Mouse (Mus musculus) hindbrain, postnatal 0 days (tissue): ENCODE results near the gene Kcnh1. TPM values are rescaled to one million over a fixed set of nuclear protein-coding genes. Genes with fewer than 3 reads are reported as not detected.

Experiments
- ATAC-seq: fragments of 200-750 bp; cut with Nextera tagmentation; 2 replicates; pipeline ENCODE4 v1.8.0; 2017; ENCODE audit warnings: mild to moderate bottlenecking, moderate TSS enrichment, moderate library complexity
- DNase-seq: peaks from one replicate; pipeline ENCODE4 v3.0.0-alpha.2; 2015; ENCODE audit warnings: low spot score
- H3K27ac ChIP-seq: fragments of 300-500 bp; sonication (generic); 2 replicates; pipeline ENCODE4 v1.5.1; 2014; ENCODE audit warnings: mild to moderate bottlenecking
- H3K27me3 ChIP-seq: fragments of 300-500 bp; sonication (generic); 2 replicates; pipeline ENCODE4 v1.6.1; 2014; ENCODE audit warnings: low read length, mixed read lengths; ENCODE audit not compliant: insufficient read depth
- H3K36me3 ChIP-seq: fragments of 300-500 bp; sonication (generic); 2 replicates; pipeline ENCODE4 v1.6.1; 2014; ENCODE audit warnings: low read length, mixed read lengths; ENCODE audit not compliant: insufficient read depth
- H3K4me1 ChIP-seq: fragments of 300-500 bp; sonication (generic); 2 replicates; pipeline ENCODE4 v1.6.1; 2014; ENCODE audit warnings: antibody characterized with exemption, low read length, mixed read lengths; ENCODE audit not compliant: insufficient read depth
- H3K4me2 ChIP-seq: fragments of 300-500 bp; sonication (generic); 2 replicates; pipeline ENCODE4 v1.6.1; 2014; ENCODE audit warnings: low read depth, mild to moderate bottlenecking, low read length, moderate library complexity, mixed read lengths
- H3K4me3 ChIP-seq: fragments of 300-500 bp; sonication (generic); 2 replicates; pipeline ENCODE4 v1.5.1; 2014; ENCODE audit warnings: low read length
- H3K9ac ChIP-seq: fragments of 300-500 bp; sonication (generic); replicated peaks from 2 replicates; pipeline ENCODE4 v1.6.1; 2014; ENCODE audit warnings: mild to moderate bottlenecking, low read length, moderate library complexity, mixed read lengths
- H3K9me3 ChIP-seq: fragments of 300-500 bp; sonication (generic); 2 replicates; pipeline ENCODE4 v1.6.1; 2016; ENCODE audit warnings: low read length, mixed read lengths
- CTCF ChIP-seq: IDR thresholded peaks from 2 replicates; pipeline ENCODE4 v1.5.1; 2016; ENCODE audit warnings: antibody characterized with exemption, control low read depth, low read depth
- WGBS: fragments of 180-500 bp; shearing (Covaris S2); extraction: QIAGEN DNeasy Blood & Tissue Kit; methylation state at CpG from one replicate; pipeline ENCODE4 v1.1.7; 2014; 5-methylcytosine and 5-hydroxymethylcytosine counted together
- polyA plus RNA-seq: library from polyadenylated mRNA; unstranded; fragments of >200 nt; fragmentation: Nextera tagmentation; extraction: Ambion mirVana; gene quantifications from 2 replicates; pipeline ENCODE4 v1.2.1, GENCODE M21; 2015
- total RNA-seq: library from RNA; depleted of rRNA; stranded (reverse); fragments of >200 nt; gene quantifications from 2 replicates; pipeline ENCODE4 v1.2.3, GENCODE M21; 2014

Kcnh1 gene
- total and polyA plus RNA-seq, 2 experiments from 2014 or later, result 2.9 to 7.0 TPM

GRCm38 (mm10) chr1:192480072-192480784 lies 289.7 kb downstream of the Kcnh1 start:
- DNase-seq (no peak), ATAC-seq (no peak)
- no peak overlapping the region for H3K4me2 ChIP-seq
- H3K27me3 ChIP-seq, result no peaks in the 10 kb centered on the region
- no peaks in the 10 kb centered on the region for H3K9me3 ChIP-seq
- H3K27ac ChIP-seq, result no peak overlapping the region
- no peaks in the 10 kb centered on the region for H3K36me3 ChIP-seq
- H3K4me1 ChIP-seq, result no peaks in the 10 kb centered on the region
- no peak overlapping the region for H3K9ac ChIP-seq
- no peak for TF ChIP-seq CTCF
- 76% methylated on average over 8 of the region's 8 CpGs for WGBS
- no peak overlapping the region for H3K4me3 ChIP-seq

GRCm38 (mm10) chr1:192481446-192481845 lies 290.9 kb downstream of the Kcnh1 start:
- no peak for TF ChIP-seq CTCF
- ATAC-seq, result no peak
- H3K9me3 ChIP-seq, result no peaks in the 10 kb centered on the region

GRCm38 (mm10) chr1:192485030-192485429 lies 294.5 kb downstream of the Kcnh1 start:
- DNase-seq, result no peak
- peaks cover 4% of the 10 kb centered on the region for H3K4me1 ChIP-seq
- no peak for ATAC-seq
- no peak for TF ChIP-seq CTCF
- H3K27ac ChIP-seq, result no peak overlapping the region
- 70% methylated on average over 3 of the region's 3 CpGs for WGBS
- no peaks in the 10 kb centered on the region for H3K36me3 ChIP-seq
- H3K4me2 ChIP-seq, result no peak overlapping the region
- no peaks in the 10 kb centered on the region for H3K9me3 ChIP-seq
- H3K9ac ChIP-seq, result no peak overlapping the region
- no peak overlapping the region for H3K4me3 ChIP-seq
- no peaks in the 10 kb centered on the region for H3K27me3 ChIP-seq

More at GRCm38 (mm10) chr1:192481446-192481845, 290.9 kb downstream of the Kcnh1 start:
- H3K4me2 ChIP-seq, result no peak overlapping the region
- H3K4me3 ChIP-seq, result no peak overlapping the region
- no peak overlapping the region for H3K9ac ChIP-seq
- no peaks in the 10 kb centered on the region for H3K36me3 ChIP-seq
- DNase-seq, result no peak
- H3K27ac ChIP-seq, result no peak overlapping the region
- no peaks in the 10 kb centered on the region for H3K27me3 ChIP-seq
- no peaks in the 10 kb centered on the region for H3K4me1 ChIP-seq

- no peak for DNase-seq
- Histone ChIP-seq H3K9me3 (no peaks in the 10 kb centered on the region), H3K9ac (no peak overlapping the region), H3K4me1 (peaks cover 5% of the 10 kb centered on the region), H3K27ac (no peak overlapping the region), H3K4me2 (no peak overlapping the region), H3K27me3 (no peaks in the 10 kb centered on the region), H3K4me3 (no peak overlapping the region), H3K36me3 (no peaks in the 10 kb centered on the region)
- ATAC-seq, result no peak
- TF ChIP-seq CTCF, result no peak
- 92% methylated on average over 11 of the region's 11 CpGs for WGBS
These were observed 297.0 kb downstream of the Kcnh1 start for GRCm38 (mm10) chr1:192487571-192487970.

DNA sequence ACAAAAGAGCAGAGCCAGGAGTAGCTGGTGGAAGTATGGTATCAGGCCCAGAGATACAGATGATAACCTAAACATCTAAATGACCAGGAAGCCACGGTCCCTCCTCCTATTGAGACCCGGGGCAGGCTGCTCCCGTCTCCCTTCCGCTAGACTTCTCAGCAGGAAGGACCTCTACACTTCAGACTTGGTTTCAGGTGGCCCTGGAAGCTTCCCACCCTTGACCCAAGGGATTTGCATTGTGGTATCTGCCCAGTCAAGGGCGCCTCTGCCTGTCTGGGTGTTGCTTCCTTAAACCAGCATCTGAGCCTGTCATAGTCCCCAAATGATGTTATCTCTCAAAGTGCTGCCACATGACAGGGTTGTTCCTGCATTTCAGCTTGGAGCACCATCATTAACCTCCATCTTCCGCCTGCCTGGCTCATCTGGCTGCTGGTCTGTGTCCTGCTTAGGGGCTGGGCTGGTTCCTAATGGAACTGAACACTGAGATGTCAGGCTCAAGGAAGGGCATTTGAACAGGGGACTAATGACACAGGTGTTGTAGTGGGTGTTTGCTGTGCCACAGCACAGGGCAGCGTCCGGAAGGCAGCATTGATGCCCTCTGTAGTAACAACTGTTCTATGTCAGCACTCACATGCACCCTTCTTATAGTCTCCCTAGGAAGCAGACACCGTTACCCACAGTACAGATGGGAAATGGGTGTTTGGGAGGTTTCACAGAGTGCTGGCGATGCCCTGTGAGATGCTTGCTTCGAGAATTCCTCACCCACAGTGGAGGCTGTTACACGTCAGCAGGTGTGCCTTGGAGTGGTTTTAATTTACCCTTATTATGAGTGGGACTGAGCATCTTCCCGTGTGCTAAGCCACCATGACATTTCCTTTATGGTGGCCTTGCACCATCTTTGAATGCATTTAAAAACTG lies 299.6 kb downstream of the Kcnh1 start:
- no peaks in the 10 kb centered on the region for H3K27me3 ChIP-seq
- ATAC-seq (no peak), DNase-seq (no peak)
- H3K27ac ChIP-seq, result no peak overlapping the region
- H3K4me3 ChIP-seq, result no peak overlapping the region
- H3K9me3 ChIP-seq, result no peaks in the 10 kb centered on the region
- H3K9ac ChIP-seq, result no peak overlapping the region
- no peaks in the 10 kb centered on the region for H3K36me3 ChIP-seq
- no peak overlapping the region for H3K4me2 ChIP-seq
- TF ChIP-seq CTCF, result no peak
- H3K4me1 ChIP-seq, result peaks cover 5% of the 10 kb centered on the region
- WGBS, result 73% methylated on average over 13 of the region's 13 CpGs

DNA sequence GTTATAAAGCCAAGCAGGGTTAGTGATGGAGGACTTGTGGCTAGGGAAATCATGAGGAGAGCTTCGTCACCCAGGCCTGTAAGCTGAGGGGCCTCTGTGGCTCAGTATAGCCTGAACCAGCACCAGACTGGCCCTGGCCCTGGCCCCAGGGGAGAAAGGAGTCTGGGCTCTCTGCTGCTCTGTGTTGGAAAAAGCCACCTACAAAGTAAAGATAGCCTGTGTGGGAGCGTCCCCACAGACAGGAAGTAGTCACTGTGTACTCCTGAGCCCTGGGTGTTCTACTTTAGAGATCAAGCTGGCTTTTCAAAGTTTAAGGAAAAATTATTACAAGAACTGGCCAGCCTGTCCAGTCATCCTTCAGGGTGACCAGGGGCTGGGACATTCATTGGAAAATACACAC lies 306.9 kb downstream of the Kcnh1 start:
- H3K4me2 ChIP-seq, result no peak overlapping the region
- WGBS, result 81% methylated on average over 2 of the region's 2 CpGs
- H3K27me3 ChIP-seq, result no peaks in the 10 kb centered on the region
- no peaks in the 10 kb centered on the region for H3K4me1 ChIP-seq
- H3K9ac ChIP-seq, result no peak overlapping the region
- no peak overlapping the region for H3K27ac ChIP-seq
- H3K9me3 ChIP-seq, result no peaks in the 10 kb centered on the region
- TF ChIP-seq CTCF, result no peak
- no peak for ATAC-seq
- no peaks in the 10 kb centered on the region for H3K36me3 ChIP-seq
- H3K4me3 ChIP-seq, result no peak overlapping the region
- DNase-seq, result no peak

GRCm38 (mm10) chr1:192502016-192502415 lies 311.4 kb downstream of the Kcnh1 start:
- no peak for TF ChIP-seq CTCF
- Histone ChIP-seq H3K9me3 (no peaks in the 10 kb centered on the region), H3K4me1 (no peaks in the 10 kb centered on the region), H3K9ac (no peak overlapping the region), H3K4me3 (no peak overlapping the region), H3K36me3 (no peaks in the 10 kb centered on the region), H3K27me3 (no peaks in the 10 kb centered on the region), H3K27ac (no peak overlapping the region), H3K4me2 (no peak overlapping the region)
- WGBS, result 57% methylated on average over 9 of the region's 9 CpGs
- ATAC-seq (no peak), DNase-seq (peak; percentile 30)
